Mouse (Mus musculus) kidney, embryonic 16.5 days (tissue): Measurements from ENCODE around the gene Prss28. TPM values are rescaled to one million over a fixed set of nuclear protein-coding genes. Genes with fewer than 3 reads are reported as not detected.

Source experiments
- ATAC-seq: fragments of 200-750 bp; cut with Nextera tagmentation; 2 replicates; pipeline ENCODE4 v1.8.0; 2017; ENCODE audit warnings: moderate TSS enrichment; ENCODE audit not compliant: low FRiP score, low TSS enrichment
- H3K27ac ChIP-seq: fragments of 300-500 bp; sonication (generic); 2 replicates; pipeline ENCODE4 v1.5.1; 2014; ENCODE audit warnings: low read length
- H3K27me3 ChIP-seq: fragments of 300-500 bp; sonication (generic); 2 replicates; pipeline ENCODE4 v1.6.1; 2014; ENCODE audit warnings: low read length, control low read depth, mixed read lengths; ENCODE audit not compliant: insufficient read depth
- H3K36me3 ChIP-seq: fragments of 300-500 bp; sonication (generic); 2 replicates; pipeline ENCODE4 v1.6.1; 2014; ENCODE audit warnings: low read length, control low read depth, mixed read lengths; ENCODE audit not compliant: insufficient read depth
- H3K4me1 ChIP-seq: fragments of 300-500 bp; sonication (generic); 2 replicates; pipeline ENCODE4 v1.6.1; 2014; ENCODE audit warnings: low read length, control low read depth, mixed read lengths; ENCODE audit not compliant: insufficient read depth
- H3K4me2 ChIP-seq: fragments of 300-500 bp; sonication (generic); replicated peaks from 2 replicates; pipeline ENCODE4 v1.6.1; 2014; ENCODE audit warnings: low read depth, low read length
- H3K4me3 ChIP-seq: fragments of 300-500 bp; sonication (generic); 2 replicates; pipeline ENCODE4 v1.5.1; 2014; ENCODE audit warnings: mild to moderate bottlenecking, low read length
- H3K9ac ChIP-seq: fragments of 300-500 bp; sonication (generic); replicated peaks from 2 replicates; pipeline ENCODE4 v1.6.1; 2014; ENCODE audit warnings: low read length
- H3K9me3 ChIP-seq: fragments of 300-500 bp; sonication (generic); 2 replicates; pipeline ENCODE4 v1.6.1; 2016; ENCODE audit warnings: low read length, control low read depth
- WGBS: fragments of 180-500 bp; shearing (Covaris S2); extraction: QIAGEN DNeasy Blood & Tissue Kit; methylation state at CpG from one replicate; pipeline ENCODE4 v1.1.7; 2014; 5-methylcytosine and 5-hydroxymethylcytosine counted together
- polyA plus RNA-seq: library from polyadenylated mRNA; unstranded; fragments of >200 nt; fragmentation: Nextera tagmentation; extraction: Ambion mirVana; gene quantifications from 2 replicates; pipeline ENCODE4 v1.2.1, GENCODE M21; 2015

Gene Prss28
- polyA plus RNA-seq, 1 experiment from 2014 or later, result not detected

DNA sequence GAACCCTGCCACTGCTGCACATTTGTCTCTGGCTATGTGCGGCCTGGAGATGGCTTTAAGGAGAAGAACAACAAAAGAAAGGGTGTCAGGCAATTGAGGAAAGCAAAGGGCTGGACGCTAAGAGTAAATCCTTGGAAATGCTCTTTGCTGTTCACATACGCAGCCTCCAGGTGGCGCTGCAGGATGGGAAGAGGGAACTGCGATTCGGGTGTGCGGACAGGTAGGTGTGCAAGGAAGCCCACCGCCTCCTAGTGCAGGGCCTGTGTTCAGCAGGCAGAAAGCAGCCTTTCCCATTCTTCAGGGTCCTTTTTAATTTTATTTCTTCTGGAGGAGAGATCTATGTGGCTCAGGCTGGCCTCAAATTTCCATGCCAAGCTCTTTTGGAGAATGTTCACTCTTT, 25.5 kb downstream of the Prss28 start:
- no peak overlapping the region for H3K9ac ChIP-seq
- 2% methylated on average over 8 of the region's 8 CpGs for WGBS
- no peaks in the 10 kb centered on the region for H3K9me3 ChIP-seq
- no peaks in the 10 kb centered on the region for H3K27me3 ChIP-seq
- ATAC-seq, result no peak
- no peak overlapping the region for H3K4me2 ChIP-seq
- H3K27ac ChIP-seq, result no peak overlapping the region
- H3K4me3 ChIP-seq, result no peak overlapping the region
- H3K36me3 ChIP-seq, result no peaks in the 10 kb centered on the region
- no peaks in the 10 kb centered on the region for H3K4me1 ChIP-seq

DNA sequence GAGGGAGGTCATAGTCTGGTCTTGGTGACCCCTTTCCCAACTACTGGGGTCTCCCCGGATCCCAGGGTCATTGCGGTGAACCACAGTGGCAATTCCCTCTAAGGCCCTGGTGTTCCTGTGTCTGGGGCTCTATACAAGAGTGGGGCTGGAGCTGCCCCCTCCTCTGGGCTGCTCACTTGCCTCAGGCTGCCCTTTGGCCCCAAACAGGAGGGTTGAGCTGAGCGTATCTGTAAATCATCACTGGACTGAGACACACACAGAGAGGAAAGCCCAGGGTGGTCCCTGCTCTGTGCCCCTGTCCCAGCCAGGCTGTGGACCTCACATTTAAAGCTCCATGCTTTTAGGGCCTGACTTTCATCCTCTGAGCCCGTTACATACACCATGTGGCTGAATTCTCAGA, 29.8 kb downstream of the Prss28 start:
- H3K9ac ChIP-seq, result no peak overlapping the region
- no peak overlapping the region for H3K27ac ChIP-seq
- H3K4me2 ChIP-seq, result no peak overlapping the region
- 0 out of 2 replicates have a peak, but pooled peaks cover 3% of the 10 kb centered on the region for H3K4me1 ChIP-seq
- no peak overlapping the region for H3K4me3 ChIP-seq
- H3K36me3 ChIP-seq, result no peaks in the 10 kb centered on the region
- no peaks in the 10 kb centered on the region for H3K9me3 ChIP-seq
- 0 out of 2 replicates have a peak, but pooled peaks have one; percentile 63 for ATAC-seq
- no peaks in the 10 kb centered on the region for H3K27me3 ChIP-seq
- WGBS, result 66% methylated on average over 4 of the region's 4 CpGs

DNA sequence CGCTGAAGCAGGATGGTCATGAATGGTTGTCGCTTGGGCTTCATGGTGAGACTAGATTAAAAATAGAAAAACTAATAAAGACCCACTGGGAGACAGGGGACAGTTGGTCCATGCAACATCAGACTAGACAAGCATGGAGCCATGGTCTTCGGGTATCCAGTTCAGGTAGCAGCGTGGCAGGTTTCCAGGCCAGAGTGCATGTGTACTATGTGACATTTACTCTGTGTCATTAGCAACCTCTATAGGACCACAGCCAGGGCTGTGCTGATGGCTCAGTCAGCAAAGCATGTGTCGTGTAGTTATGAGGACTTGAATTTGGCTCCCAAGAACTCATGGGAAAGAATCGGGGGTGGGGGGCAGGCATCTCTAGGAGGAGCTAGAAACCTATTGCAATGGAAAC, 31.6 kb downstream of the Prss28 start:
- 85% methylated on average over 6 of the region's 6 CpGs for WGBS
- H3K9me3 ChIP-seq, result no peaks in the 10 kb centered on the region
- H3K27ac ChIP-seq, result no peak overlapping the region
- no peak for ATAC-seq
- no peak overlapping the region for H3K4me3 ChIP-seq
- H3K36me3 ChIP-seq, result no peaks in the 10 kb centered on the region
- 0 out of 2 replicates have a peak, but pooled peaks cover 3% of the 10 kb centered on the region for H3K4me1 ChIP-seq
- H3K27me3 ChIP-seq, result no peaks in the 10 kb centered on the region
- no peak overlapping the region for H3K9ac ChIP-seq
- H3K4me2 ChIP-seq, result no peak overlapping the region

DNA sequence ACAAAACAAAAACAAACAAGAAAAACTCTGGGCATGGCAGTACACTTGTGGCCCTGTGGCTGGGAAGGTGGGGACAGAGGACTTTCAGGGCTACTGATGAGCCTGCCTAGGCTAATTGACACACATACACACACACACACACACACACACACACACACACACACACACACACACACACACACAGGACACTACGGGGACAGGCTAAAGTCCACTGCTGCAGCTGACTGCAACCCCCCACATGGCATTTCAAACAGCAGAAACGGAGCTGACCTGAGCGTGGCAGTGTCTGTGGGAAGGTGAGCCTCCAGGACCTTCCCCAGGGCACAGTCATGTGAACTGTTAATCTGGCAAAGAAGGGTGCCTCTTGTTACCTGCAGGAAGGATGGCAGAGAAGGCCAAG, 33.0 kb downstream of the Prss28 start:
- H3K4me2 ChIP-seq, result no peak overlapping the region
- H3K27me3 ChIP-seq, result no peaks in the 10 kb centered on the region
- 0 out of 2 replicates have a peak, but pooled peaks have one; percentile 46 for ATAC-seq
- H3K9ac ChIP-seq, result no peak overlapping the region
- no peak overlapping the region for H3K27ac ChIP-seq
- no peaks in the 10 kb centered on the region for H3K9me3 ChIP-seq
- WGBS, result 39% methylated on average over 3 of the region's 3 CpGs
- no peaks in the 10 kb centered on the region for H3K36me3 ChIP-seq
- 0 out of 2 replicates have a peak, but pooled peaks cover 3% of the 10 kb centered on the region for H3K4me1 ChIP-seq
- H3K4me3 ChIP-seq, result no peak overlapping the region

DNA sequence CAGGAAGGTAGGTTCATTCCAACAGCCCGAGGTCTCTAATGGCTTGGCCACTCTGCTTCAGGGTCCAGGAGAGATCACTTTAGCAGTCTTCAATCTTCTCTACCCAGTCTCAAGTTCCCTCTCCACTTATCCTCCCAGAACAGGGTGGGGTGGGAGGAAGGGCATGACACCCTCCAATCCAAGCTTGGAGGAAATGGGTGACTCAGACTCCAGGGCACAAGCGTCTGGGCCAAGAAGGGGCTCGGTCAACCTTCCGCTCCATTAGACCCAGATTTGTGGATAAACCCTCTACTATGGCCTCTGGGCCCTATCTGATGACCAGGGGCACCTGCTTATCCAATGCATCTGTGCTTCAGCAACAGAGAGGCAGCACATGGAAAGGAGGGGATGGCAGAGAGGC, 37.0 kb downstream of the Prss28 start, which contains the start of gene Tpsab1:
Gene Tpsab1, minus strand, starts transcription at position 101 of the 400 bp plus-strand sequence.
- Histone ChIP-seq H3K27me3 (no peaks in the 10 kb centered on the region), H3K9ac (no peak within 1 kb of the TSS), H3K9me3 (no peaks in the 10 kb centered on the region), H3K4me1 (0 out of 2 replicates have a peak, but pooled peaks cover 3% of the 10 kb centered on the region), H3K4me3 (no peak within 1 kb of the TSS), H3K36me3 (no peaks in the 10 kb centered on the region), H3K4me2 (no peak within 1 kb of the TSS), H3K27ac (no peak within 1 kb of the TSS)
- no peak for ATAC-seq
- 74% methylated on average over 4 of the region's 4 CpGs for WGBS

DNA sequence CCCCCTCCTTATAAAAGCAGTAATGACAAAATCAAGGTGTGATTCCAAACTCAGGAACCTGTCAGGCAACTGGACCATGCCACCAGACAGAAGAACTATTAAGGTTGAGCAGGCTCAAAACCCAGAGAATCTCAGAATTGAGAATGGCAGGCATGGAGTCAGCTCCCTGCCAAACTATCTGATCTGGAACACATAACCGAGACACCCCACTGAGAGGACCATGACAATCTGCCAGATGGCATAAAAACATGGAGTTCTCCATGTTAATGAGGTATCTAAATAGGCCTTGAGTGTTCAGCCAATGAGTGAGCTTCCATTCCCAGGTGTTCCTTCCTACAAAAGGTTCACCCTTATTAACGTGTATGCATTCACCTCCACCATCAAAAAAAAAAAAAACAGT, 52.8 kb downstream of the Prss28 start:
- WGBS, result 70% methylated on average over 2 of the region's 2 CpGs

More for the DNA sequence above, 52.8 kb downstream of the Prss28 start:
- no peak for ATAC-seq
- Histone ChIP-seq H3K4me3 (no peak overlapping the region), H3K4me2 (no peak overlapping the region), H3K27me3 (no peaks in the 10 kb centered on the region), H3K9me3 (no peaks in the 10 kb centered on the region), H3K9ac (no peak overlapping the region), H3K27ac (no peak overlapping the region), H3K4me1 (no peaks in the 10 kb centered on the region), H3K36me3 (no peaks in the 10 kb centered on the region)

Other genes with a start within 250 kb of the Prss28 start
- gene Tmem204, start 225.1 kb upstream of the Prss28 start, polyA plus RNA-seq, result 34.4 and 44.7 TPM in 2 replicates
- gene Telo2, start 192.7 kb upstream of the Prss28 start, polyA plus RNA-seq, result 49.5 and 53.4 TPM in 2 replicates
- gene Ptx4, start 187.9 kb upstream of the Prss28 start, polyA plus RNA-seq, result not detected in 2 replicates
- gene Clcn7, start 175.3 kb upstream of the Prss28 start, polyA plus RNA-seq, result 23.2 and 26.8 TPM in 2 replicates
- not detected in 2 replicates for gene Ccdc154, start 146.2 kb upstream of the Prss28 start, polyA plus RNA-seq
- gene Gm38655, start 133.2 kb upstream of the Prss28 start, polyA plus RNA-seq, result not detected in 2 replicates
- 34.4 and 35.6 TPM in 2 replicates for gene BC003965, start 124.1 kb upstream of the Prss28 start, polyA plus RNA-seq
- 10.4 and 10.9 TPM in 2 replicates for gene Unkl, start 120.2 kb upstream of the Prss28 start, polyA plus RNA-seq
- 51.2 and 56.6 TPM in 2 replicates for gene Gnptg, start 68.5 kb upstream of the Prss28 start, polyA plus RNA-seq
- gene Tsr3, start 68.5 kb upstream of the Prss28 start, polyA plus RNA-seq, result 49.7 and 51.6 TPM in 2 replicates
- gene Baiap3, start 52.3 kb upstream of the Prss28 start, polyA plus RNA-seq, result 2.0 and 2.3 TPM in 2 replicates
- 611 and 640 TPM in 2 replicates for gene Ube2i, start 34.0 kb upstream of the Prss28 start, polyA plus RNA-seq
- gene Prss34, start 10.3 kb upstream of the Prss28 start, polyA plus RNA-seq, result 0.30 TPM in 1 of 2 replicates, not detected in the other
- not detected in 2 replicates for gene Prss29, start 10.0 kb downstream of the Prss28 start, polyA plus RNA-seq
- gene Tpsab1, start 36.9 kb downstream of the Prss28 start, polyA plus RNA-seq, result 0.36 and 0.49 TPM in 2 replicates
- 2.0 and 2.2 TPM in 2 replicates for gene Tpsb2, start 57.7 kb downstream of the Prss28 start, polyA plus RNA-seq
- 0.25 TPM in 1 of 2 replicates, not detected in the other for gene Tpsg1, start 60.6 kb downstream of the Prss28 start, polyA plus RNA-seq
- 3.3 and 3.5 TPM in 2 replicates for gene Cacna1h, start 125.1 kb downstream of the Prss28 start, polyA plus RNA-seq
- not detected in 2 replicates for gene Tekt4, start 146.0 kb downstream of the Prss28 start, polyA plus RNA-seq
- 0.13 TPM in 1 of 2 replicates, not detected in the other for gene Sstr5, start 188.6 kb downstream of the Prss28 start, polyA plus RNA-seq